In genomic region chr12:100982217-100982616, GRCm38 (mm10) we compare ENCODE assay signal across 17 mouse cellular contexts. TPM values are rescaled to one million over a fixed set of nuclear protein-coding genes. Genes with fewer than 3 reads are reported as not detected.
A peak's percentile ranks its signal among the peaks of the same experiment; 100 is the strongest.
DNase-seq lines count a peak whose midpoint lies in the region; ATAC-seq and TF ChIP-seq lines count a peak whose summit lies in the region.
"Had no signal": no experiment of that assay in that cellular context is flagged by ENCODE, and none has a peak within 500 bp of the region (broad histone marks: within the 10 kb centered on the region; RNA-seq: fewer than 3 reads in every experiment).

No protein-coding gene starts in this region.

- peak overlapping the region; percentile 9; the same call in 1 of the 2 replicates for H3K4me2 ChIP-seq in heart, embryonic 12.5 days
- H3K4me2 ChIP-seq: neural tube, embryonic 12.5 days had no signal

- no peak overlapping the region for H3K9ac ChIP-seq in heart, embryonic 12.5 days
- H3K9ac ChIP-seq: neural tube, embryonic 12.5 days had no signal

- no peaks in the 10 kb centered on the region for H3K9me3 ChIP-seq in heart, embryonic 12.5 days (replicated peaks)
- H3K9me3 ChIP-seq: neural tube, embryonic 12.5 days had no signal

- ATAC-seq in heart, embryonic 12.5 days (ENCODE audit: insufficient number of reproducible peaks, low FRiP score), result 0 out of 2 replicates have a peak, but pooled peaks have one; percentile 39

- peaks cover 22% of the 10 kb centered on the region for H3K27me3 ChIP-seq in heart, embryonic 12.5 days (replicated peaks)
- H3K27me3 ChIP-seq: neural tube, embryonic 12.5 days had no signal

- DNase-seq in layer of hippocampus, adult 2 months (ENCODE audit: low spot score in 2 of 2), result no peak
- DNase-seq in layer of hippocampus, adult 8-10 months (ENCODE audit: low spot score in 2 of 2), result no peak
- DNase-seq in heart, adult 18-20 months, result peak; percentile 38 to 60
- peak; percentile 64 for DNase-seq in heart, postnatal 4 days
- no peak for DNase-seq in retina, embryonic 14.5 days (ENCODE audit: low spot score)
- no peak for DNase-seq in frontal cortex, adult 2 months (ENCODE audit: extremely low spot score in 1 of 2, low spot score in 1 of 2)
- no peak for DNase-seq in spleen, postnatal 14 days (ENCODE audit: low spot score in 2 of 2)
- DNase-seq: cerebellum, adult 18-20 months; kidney, adult 11 months; kidney, postnatal 36 days; layer of hippocampus, postnatal 36 days; midbrain, embryonic 14.5 days; thymus, postnatal 4 days had no signal

- no peaks in the 10 kb centered on the region for H3K36me3 ChIP-seq in heart, embryonic 12.5 days
- H3K36me3 ChIP-seq: neural tube, embryonic 12.5 days had no signal

- WGBS in heart, embryonic 12.5 days, result 43% methylated on average over 8 of the region's 8 CpGs

- H3K27ac ChIP-seq in layer of hippocampus, adult 2 months, result peak overlapping the region; percentile 76
- no peak overlapping the region for H3K27ac ChIP-seq in heart, embryonic 12.5 days (ENCODE audit: poor library complexity, severe bottlenecking)
- H3K27ac ChIP-seq: macrophage; neural tube, embryonic 12.5 days had no signal

- TF ChIP-seq CTCF in layer of hippocampus, adult 2 months (conservative IDR thresholded peaks at IDR 0.05), result no peak

- H3K4me1 ChIP-seq in heart, embryonic 12.5 days (replicated peaks), result peaks cover 11% of the 10 kb centered on the region

- no peak overlapping the region for H3K4me3 ChIP-seq in layer of hippocampus, adult 2 months
- no peak overlapping the region for H3K4me3 ChIP-seq in heart, embryonic 12.5 days
- H3K4me3 ChIP-seq: erythroblast, embryonic 14.5 days; neural tube, embryonic 12.5 days had no signal

RNA-seq across cellular contexts. Expression of gene Ccdc88c, which starts 46.6 kb away (rescaled TPM):
- 10 to 100 TPM; 24.3 to 33.7 TPM for total RNA-seq in layer of hippocampus, adult 2 months (2021)
- total RNA-seq in layer of hippocampus, adult 8-10 months (2022), result 10 to 100 TPM; 30.2 to 38.8 (median 34.7) TPM
- 1 to 10 TPM; 3.6 to 4.0 TPM for total RNA-seq in heart, adult 18-20 months (2021)
- 2.0 and 2.3 TPM in 2 replicates for polyA plus RNA-seq in heart, embryonic 12.5 days (2016; fragmentation: Nextera tagmentation; extraction: Ambion mirVana)
- 10 to 100 TPM; 10.9 to 11.4 TPM for total RNA-seq in heart, postnatal 4 days (2021)
- polyA plus RNA-seq in frontal cortex, adult 2 months (2012; rRNA removed), result 16.1 and 18.0 TPM in 2 replicates

Comparison
In these comparisons a context has a peak if more than half of its experiments do, and no peak if none do; other contexts are left out.
1. DNase-seq: peak in heart, adult 18-20 months (2 of 2) and heart, postnatal 4 days (single experiment); none in layer of hippocampus, adult 2 months (0 of 2), layer of hippocampus, adult 8-10 months (0 of 2), retina, embryonic 14.5 days (single experiment), frontal cortex, adult 2 months (0 of 2) and spleen, postnatal 14 days (0 of 2).